Mouse (Mus musculus) heart, adult 2 months (tissue): ENCODE data around the gene Atp13a3. TPM values are rescaled to one million over a fixed set of nuclear protein-coding genes. Genes with fewer than 3 reads are reported as not detected.
"Not testable (repeated sequence)": the region's sequence is repeated elsewhere in the genome, so short reads cannot be mapped to it uniquely, and the experiment has no call there.

ENCODE experiments used
- DNase-seq, 2 experiments: peaks; one replicate each; pipeline ENCODE4 v3.0.0; 2021
- H3K27ac ChIP-seq: fragments of 200-600 bp; 2 replicates; pipeline ENCODE4 v1.8.1; 2022
- H3K27me3 ChIP-seq: fragments of 200-500 bp; 2 replicates; pipeline ENCODE4 v1.6.1; 2012; ENCODE audit warnings: mild to moderate bottlenecking, low read length, inconsistent platforms, mixed read lengths; ENCODE audit not compliant: control insufficient read depth, insufficient read depth
- H3K36me3 ChIP-seq: fragments of 200-500 bp; 2 replicates; pipeline ENCODE4 v1.6.1; 2012; ENCODE audit warnings: low read length, inconsistent platforms; ENCODE audit not compliant: control insufficient read depth, insufficient read depth
- H3K4me1 ChIP-seq: fragments of 200-500 bp; 2 replicates; pipeline ENCODE4 v1.6.1; 2011; ENCODE audit warnings: low read length; ENCODE audit not compliant: control insufficient read depth, insufficient read depth
- H3K4me3 ChIP-seq: fragments of 200-600 bp; 2 replicates; pipeline ENCODE4 v1.8.1; 2022
- H3K79me2 ChIP-seq: fragments of 200-500 bp; replicated peaks from 2 replicates; pipeline ENCODE4 v1.6.1; 2012; ENCODE audit warnings: mild to moderate bottlenecking, inconsistent platforms, low read length, moderate library complexity, mixed read lengths; ENCODE audit not compliant: control insufficient read depth, insufficient read depth
- H3K9ac ChIP-seq: fragments of 200-500 bp; 2 replicates; pipeline ENCODE4 v1.6.1; 2012; ENCODE audit warnings: low read depth, mild to moderate bottlenecking, control low read depth, inconsistent platforms, low read length, mixed read lengths
- CTCF ChIP-seq: fragments of 200-600 bp; IDR thresholded peaks from 2 replicates; pipeline ENCODE4 v1.8.1; 2022; ENCODE audit warnings: antibody characterized with exemption, mild to moderate bottlenecking, moderate library complexity
- EP300 ChIP-seq: fragments of 200-500 bp; IDR thresholded peaks from 2 replicates; pipeline ENCODE4 v1.6.1; 2011; ENCODE audit warnings: low read depth, low read length, control low read depth; ENCODE audit not compliant: insufficient read depth
- POLR2A ChIP-seq: fragments of 200-500 bp; IDR thresholded peaks from 2 replicates; pipeline ENCODE4 v1.6.1; 2011; ENCODE audit warnings: mild to moderate bottlenecking, low read depth, low read length, control low read depth; ENCODE audit not compliant: insufficient read depth
- WGBS: fragments of 180-500 bp; shearing (Covaris S2); methylation state at CpG from one replicate; pipeline ENCODE4 v1.1.7; 2018; 5-methylcytosine and 5-hydroxymethylcytosine counted together
- intact Hi-C: fragments of 180-260 bp; cut with DNase I; formaldehyde crosslinking; loops from one replicate; pipeline ENCODE4 v1.15.1; 2025
- polyA plus RNA-seq: library from polyadenylated mRNA; depleted of rRNA; stranded (reverse); fragments of >200 nt; gene quantifications from 2 replicates; pipeline ENCODE4 v1.2.3, GENCODE M21; 2012
- total RNA-seq, 2 experiments: library from RNA; stranded (reverse); gene quantifications; 2 replicates each; pipeline ENCODE4 v1.2.3; 2021

Atp13a3 gene
- total and polyA plus RNA-seq, 3 experiments: 10.6 to 54.7 (median 48.2) TPM

DNA sequence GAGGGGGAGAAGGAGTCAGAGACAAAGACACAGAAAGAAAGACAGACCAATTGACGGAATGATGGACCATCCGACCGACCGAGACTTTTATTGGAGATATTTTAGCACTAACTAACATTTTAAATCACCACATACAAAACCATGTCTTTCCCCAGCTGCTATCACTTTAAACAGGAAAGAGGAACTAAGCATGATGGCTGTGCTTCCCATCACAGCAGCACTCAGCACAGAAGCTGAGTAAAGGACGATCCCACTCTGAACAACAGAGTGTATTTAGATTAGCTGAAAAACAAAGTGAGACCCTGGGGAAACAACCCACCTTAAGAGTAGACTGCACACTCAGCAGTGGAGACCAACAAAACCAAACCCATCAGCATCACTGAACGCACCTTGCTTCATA, 41.2 kb downstream of the Atp13a3 start:
- intact Hi-C loops: no loop called here

GRCm38 (mm10) chr16:30362528-30362927, 43.2 kb downstream of the Atp13a3 start:
- Histone ChIP-seq H3K79me2 (no peaks in the 10 kb centered on the region), H3K27ac (no peak overlapping the region), H3K4me3 (no peak overlapping the region), H3K9ac (no peak overlapping the region), H3K27me3 (no peaks in the 10 kb centered on the region), H3K36me3 (peaks cover 2% of the 10 kb centered on the region; the same call in 1 of the 2 replicates), H3K4me1 (no peaks in the 10 kb centered on the region)
- no peak for TF ChIP-seq POLR2A
- TF ChIP-seq EP300: no peak
- TF ChIP-seq CTCF: no peak
- 74% methylated on average over 3 of the region's 3 CpGs for WGBS
- intact Hi-C loops: no loop called here
- no peak for DNase-seq

More for the DNA sequence above, 41.2 kb downstream of the Atp13a3 start:
- Histone ChIP-seq H3K27ac (no peak overlapping the region), H3K27me3 (no peaks in the 10 kb centered on the region), H3K36me3 (peaks cover 2% of the 10 kb centered on the region; the same call in 1 of the 2 replicates), H3K79me2 (no peaks in the 10 kb centered on the region), H3K4me3 (no peak overlapping the region), H3K9ac (no peak overlapping the region), H3K4me1 (no peaks in the 10 kb centered on the region; the same call in 1 of the 2 replicates)
- TF ChIP-seq EP300 (no peak), CTCF (no peak), POLR2A (no peak)
- DNase-seq: no peak
- WGBS: 85% methylated on average over 6 of the region's 6 CpGs

- intact Hi-C loops, H3K4me1 ChIP-seq, H3K27ac ChIP-seq, H3K4me3 ChIP-seq, H3K36me3 ChIP-seq, H3K9ac ChIP-seq, H3K27me3 ChIP-seq, H3K79me2 ChIP-seq, DNase-seq: not testable (repeated sequence)
- 97% methylated on average over 11 of the region's 11 CpGs for WGBS
Observed at GRCm38 (mm10) chr16:30353489-30353888, 52.3 kb downstream of the Atp13a3 start.

DNA sequence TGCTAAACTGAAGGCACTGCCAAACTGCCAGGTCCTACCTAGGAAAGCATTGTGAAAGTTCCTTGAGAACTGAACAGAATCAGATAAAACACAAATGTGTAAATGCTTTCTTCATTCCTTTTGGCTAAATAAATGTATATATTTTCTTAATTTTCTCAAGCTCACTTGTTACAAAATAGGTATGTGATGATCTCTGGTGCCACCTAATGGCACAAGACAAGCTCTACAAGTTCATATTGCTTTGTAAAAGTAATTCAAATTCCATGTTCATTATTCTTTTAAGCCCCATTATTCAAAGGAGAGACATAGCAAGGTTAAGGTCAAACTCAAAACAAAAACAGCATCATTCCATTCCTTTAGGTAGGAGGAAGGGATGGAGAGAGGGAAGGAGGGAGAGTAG, 91.5 kb downstream of the Atp13a3 start:
- no peak overlapping the region for H3K27ac ChIP-seq
- TF ChIP-seq CTCF: peak; percentile 84
- TF ChIP-seq EP300: no peak
- no peak for TF ChIP-seq POLR2A
- no peak overlapping the region for H3K9ac ChIP-seq
- no peaks in the 10 kb centered on the region for H3K36me3 ChIP-seq
- intact Hi-C loops: loop anchor here (1.0 kb wide), 1 partner anchor 62 kb away; no protein-coding TSS in a partner anchor
- peaks cover 2% of the 10 kb centered on the region; the same call in 1 of the 2 replicates for H3K27me3 ChIP-seq
- H3K79me2 ChIP-seq: no peaks in the 10 kb centered on the region
- peaks cover 6% of the 10 kb centered on the region for H3K4me1 ChIP-seq
- no peak for DNase-seq
- no peak overlapping the region for H3K4me3 ChIP-seq

- intact Hi-C loops: no loop called here
- DNase-seq: no peak
- peaks cover 7% of the 10 kb centered on the region; the same call in 1 of the 2 replicates for H3K27me3 ChIP-seq
Observed at GRCm38 (mm10) chr16:30310647-30311046, 95.1 kb downstream of the Atp13a3 start, which contains the start of gene Gp5. TSS of gene Gp5 (minus strand) at chr16:30310779.

DNA sequence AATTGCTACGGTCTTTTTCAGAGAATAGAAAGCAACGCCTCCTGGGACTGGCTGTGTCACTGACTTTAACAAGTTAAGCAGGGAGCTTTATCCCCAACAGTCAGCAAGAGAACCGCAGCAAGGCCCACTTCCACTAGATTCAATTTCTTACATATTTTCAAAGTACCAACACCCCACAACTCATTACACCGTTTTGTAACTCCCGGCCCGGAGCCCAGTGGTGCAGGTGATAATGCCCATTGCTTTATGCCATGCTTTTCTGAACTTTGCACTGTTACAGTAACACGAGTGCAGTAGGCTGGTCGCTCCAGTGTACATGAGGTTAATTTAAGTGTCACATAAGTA, 95.6 kb downstream of the Atp13a3 start:
- Histone ChIP-seq H3K4me3 (no peak overlapping the region), H3K9ac (no peak overlapping the region), H3K27ac (no peak overlapping the region), H3K27me3 (peaks cover 7% of the 10 kb centered on the region; the same call in 1 of the 2 replicates), H3K4me1 (peaks cover 2% of the 10 kb centered on the region; the same call in 1 of the 2 replicates), H3K79me2 (no peaks in the 10 kb centered on the region), H3K36me3 (no peaks in the 10 kb centered on the region)
- DNase-seq: no peak
- no peak for TF ChIP-seq CTCF
- no peak for TF ChIP-seq EP300
- no peak for TF ChIP-seq POLR2A
- intact Hi-C loops: no loop called here
- 90% methylated on average over 8 of the region's 8 CpGs for WGBS

More at GRCm38 (mm10) chr16:30310647-30311046, 95.1 kb downstream of the Atp13a3 start, which contains the start of gene Gp5:
- Histone ChIP-seq H3K27ac (no peak within 1 kb of the TSS), H3K9ac (no peak within 1 kb of the TSS), H3K79me2 (no peaks in the 10 kb centered on the region), H3K4me1 (peaks cover 2% of the 10 kb centered on the region; the same call in 1 of the 2 replicates), H3K4me3 (peak within 1 kb of the TSS; percentile 63; the same call in 1 of the 2 replicates), H3K36me3 (no peaks in the 10 kb centered on the region)
- TF ChIP-seq EP300: no peak
- no peak for TF ChIP-seq CTCF
- no peak for TF ChIP-seq POLR2A
